Mouse (Mus musculus): ENCODE measurements at regions not wholly inside any gene's neighbourhood (a gene's known extent, or its start where the extent isn't known, plus 50 kb on each side); places are given as distances from the start of the nearest gene placed in this dataset.

DNA sequence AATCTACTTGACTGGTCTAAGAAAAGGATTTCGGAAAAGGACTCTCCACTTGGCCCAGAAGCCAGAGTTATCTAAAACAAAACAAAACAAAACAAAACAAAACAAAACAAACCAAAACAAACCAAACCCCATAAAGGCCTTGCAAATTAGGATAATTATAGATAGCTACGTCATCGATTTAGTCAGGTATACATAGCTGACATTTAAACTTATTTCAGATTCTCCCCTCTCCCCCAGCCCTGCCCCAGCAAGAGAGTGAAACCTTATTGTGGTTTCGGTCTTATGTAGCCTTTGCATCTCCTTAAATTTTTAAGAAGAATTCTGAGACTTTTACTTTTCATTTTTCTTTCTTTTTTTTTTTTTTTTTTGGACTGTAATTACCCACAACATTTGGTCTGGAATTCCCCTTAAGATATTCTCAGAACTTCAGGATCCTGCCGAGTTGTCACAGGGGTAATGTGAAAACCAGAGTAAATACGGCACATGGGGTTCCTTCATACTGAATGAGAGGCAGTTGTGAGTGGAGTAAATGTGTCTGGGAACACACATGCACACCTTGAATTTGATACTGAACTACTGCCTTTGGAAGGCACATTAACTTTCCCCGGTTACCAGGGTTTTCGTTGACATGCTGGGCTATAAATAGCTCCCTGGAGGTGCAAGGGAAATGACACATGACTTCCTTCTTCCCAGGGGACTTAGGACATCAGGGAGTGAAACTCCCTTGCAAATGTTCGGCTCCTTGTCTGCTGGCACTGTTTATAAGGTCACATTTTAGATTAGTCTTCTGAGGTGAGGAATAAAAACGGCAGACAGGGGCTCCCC lies 94.8 kb upstream of the Rap1b start:
- no peak for DNase-seq

DNA sequence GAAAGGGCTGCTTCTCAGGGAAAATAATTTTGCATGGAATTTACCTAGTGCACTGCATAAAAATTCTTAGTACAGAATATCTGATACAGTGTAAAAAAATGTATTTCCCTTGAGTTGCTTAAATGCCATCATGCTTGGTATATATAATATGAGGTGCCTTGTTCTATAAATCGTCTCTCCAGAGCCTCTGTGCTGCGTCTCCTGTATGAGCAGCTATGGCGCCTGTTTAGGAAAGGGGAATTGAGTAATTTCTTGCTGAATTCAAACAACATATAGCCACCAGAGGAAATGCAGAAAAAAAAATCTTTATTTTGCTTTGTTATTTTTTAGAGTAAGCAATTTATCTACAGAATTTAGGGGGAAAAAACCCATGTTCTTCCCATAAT lies 95.4 kb upstream of the Rap1b start:
- no peak for DNase-seq

DNA sequence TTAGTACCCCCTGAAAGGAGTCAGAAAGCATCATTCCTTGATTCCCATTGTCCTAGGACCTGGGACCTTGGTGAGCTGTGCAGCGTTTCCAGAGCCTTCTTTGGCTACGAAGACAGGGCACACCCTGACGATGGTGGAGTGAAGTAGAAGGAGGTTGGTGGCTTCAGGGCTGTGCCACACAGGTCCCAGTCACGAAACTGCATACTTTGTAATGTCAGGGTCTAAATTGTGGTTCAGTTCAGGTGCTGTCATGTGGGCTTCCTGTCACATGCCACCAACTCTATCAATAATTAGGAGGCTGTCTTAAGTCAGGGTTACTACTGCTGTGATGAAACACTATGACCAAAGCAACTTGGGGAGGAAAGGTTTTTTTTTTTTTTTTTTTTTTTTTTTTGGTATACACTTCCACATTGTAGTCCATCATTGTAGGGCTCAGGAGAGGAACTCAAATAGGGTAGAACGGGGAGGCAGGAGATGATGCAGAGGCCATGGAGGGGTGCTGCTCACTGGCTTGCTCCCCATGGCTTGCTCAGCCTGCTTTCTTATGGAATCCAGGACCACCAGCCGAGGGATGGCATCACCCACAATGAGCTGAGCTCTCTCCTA lies 98.0 kb upstream of the Rap1b start:
- DNase-seq: no peak

DNA sequence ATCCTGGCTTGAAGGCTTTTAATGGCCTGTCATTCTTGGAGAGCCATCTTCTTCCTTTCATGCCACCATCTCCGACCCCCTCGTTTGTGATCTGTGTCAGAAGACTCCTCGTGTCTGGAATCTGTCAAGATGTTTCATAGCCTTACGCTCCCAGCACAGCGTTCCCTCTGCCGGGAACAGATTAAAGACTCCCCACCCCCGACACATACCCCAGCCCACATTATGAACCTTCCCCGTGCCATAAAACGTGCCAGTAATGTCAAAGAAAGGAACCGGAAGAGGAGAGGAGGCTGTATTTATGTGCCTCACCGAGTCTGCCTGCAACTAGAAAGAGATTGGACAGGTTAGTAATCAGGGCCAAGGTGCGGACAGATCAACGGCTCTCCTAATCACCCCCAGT lies 101.4 kb upstream of the Rap1b start:
- DNase-seq: no peak

DNA sequence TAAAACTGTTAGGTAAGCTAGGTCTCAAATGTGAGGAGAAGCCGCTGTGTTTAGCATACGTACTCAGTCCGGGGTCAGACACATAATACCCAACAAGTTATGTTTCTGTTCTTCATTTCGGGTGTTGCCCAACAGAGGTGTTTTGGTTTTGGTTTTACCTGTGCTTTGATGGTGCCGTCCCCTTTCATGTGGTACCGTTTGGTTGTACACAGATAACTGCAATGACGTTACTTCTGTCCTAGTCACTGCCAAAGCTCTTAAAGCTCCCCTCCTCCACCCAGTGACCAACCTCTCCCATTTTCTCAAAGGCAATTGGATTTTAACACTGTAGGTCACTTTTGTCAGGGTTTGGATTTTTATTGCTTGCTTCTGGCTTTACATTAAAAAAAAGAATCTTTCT lies 102.1 kb upstream of the Rap1b start:
- no peak for DNase-seq

DNA sequence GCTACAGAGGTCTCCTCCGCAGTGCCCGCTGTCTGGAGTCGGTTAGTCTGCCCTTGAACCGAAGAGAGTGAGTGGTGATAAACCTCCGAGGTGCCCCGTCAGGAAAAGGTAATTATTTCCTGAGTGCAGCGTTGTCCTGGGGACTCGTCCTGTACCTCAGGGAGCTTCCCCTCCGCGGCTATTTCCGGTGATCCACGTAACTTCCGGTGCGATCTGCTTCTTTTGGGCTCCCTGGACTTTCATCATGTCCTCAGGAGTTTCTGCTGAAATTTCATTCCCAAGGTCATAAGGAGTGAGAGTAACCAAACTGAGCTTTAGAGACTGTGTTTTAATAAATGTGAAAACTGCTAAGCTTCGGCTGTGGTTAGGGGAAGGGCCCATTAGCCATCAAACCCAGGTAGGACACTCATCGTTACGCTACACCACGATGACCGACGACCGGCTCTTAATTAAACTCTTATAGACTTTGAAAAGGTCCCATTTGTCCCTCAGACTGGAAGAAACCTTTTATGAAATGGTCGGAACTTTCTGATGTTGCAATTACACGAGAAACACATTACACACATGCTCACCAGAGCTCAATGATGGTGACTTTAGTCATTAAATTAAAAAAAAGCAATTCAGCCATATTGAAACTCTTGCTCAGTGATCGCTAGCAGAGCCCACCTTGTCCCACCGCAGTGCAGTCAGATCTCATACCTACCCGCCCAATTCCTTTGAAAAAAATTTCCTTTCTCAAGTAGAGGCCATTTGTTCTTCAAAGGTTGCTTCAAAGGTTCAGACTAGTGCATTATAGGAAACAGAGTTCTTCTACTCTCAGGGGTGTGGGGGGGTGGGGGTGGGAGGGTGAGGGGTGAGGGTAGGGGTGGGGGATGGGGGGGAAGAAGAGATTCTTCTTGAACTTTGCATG lies 106.5 kb upstream of the Rap1b start:
- DNase-seq: no peak

DNA sequence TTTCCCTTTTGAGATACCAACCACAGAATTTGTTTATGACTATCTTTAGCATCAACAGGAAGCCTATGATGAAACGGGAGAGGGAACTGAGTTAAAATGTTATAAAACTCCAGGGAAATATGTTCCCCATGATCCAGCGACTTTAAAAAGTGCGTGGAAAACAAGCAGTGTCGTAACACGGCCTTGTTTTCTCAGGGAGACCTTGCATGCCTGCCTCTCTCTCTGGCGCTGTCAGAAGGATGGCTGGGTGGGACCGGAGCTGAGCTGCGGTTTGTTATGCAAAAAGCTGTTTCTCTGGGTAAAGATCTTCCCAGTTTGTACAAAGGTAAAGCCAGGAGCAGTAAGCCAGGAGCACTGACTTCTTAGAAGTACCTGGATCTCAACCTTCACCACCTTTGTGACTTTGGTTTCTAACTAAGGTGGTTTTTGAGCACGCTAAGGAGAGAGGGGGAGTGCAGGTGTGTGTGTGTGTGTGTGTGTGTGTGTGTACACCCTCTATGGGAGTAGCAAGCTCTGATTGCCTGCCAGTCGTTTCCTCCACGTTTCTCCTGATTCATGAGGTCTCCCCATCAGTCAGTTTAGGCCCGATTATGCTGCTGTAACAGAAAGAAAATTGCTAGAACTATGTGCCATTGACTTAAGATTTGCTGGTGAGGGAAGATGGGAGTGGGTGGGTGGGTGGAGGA lies 107.3 kb upstream of the Rap1b start:
- DNase-seq: no peak

DNA sequence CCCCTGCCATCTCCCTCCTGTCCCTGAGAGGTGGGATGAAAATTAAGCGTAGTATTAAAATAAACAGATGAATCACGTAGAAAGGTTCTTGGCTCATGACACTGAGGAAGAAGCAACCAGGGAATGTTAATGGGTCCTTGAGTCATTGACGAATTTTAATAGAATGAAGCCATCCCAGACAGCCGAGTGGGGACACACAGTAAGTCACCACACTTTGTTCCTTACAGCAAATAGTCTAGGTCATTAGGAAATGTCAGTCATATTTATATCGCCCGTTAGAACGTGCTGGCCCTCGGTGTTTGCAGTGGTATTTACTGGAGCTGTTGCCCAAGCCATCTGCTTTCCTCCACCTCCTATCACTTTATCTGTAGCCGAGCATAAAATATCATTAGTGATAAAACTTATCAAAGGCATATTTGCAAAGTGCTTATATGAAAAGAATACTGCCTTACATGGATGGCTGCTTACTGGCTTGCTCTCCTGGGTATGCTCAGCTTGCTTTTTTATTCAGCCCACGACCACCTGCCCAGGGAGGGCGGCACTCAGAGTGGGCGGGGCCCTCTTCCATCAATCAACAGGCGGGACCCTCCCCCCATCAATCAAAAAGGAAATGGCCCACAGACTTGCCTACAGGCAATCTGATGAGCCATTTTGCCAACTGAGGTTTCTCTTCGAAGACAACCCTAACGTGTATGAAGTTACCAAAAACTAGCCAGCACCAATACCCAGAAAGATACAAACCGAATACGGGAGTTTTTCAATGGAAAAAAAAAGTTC lies 110.5 kb upstream of the Rap1b start:
- DNase-seq: no peak

DNA sequence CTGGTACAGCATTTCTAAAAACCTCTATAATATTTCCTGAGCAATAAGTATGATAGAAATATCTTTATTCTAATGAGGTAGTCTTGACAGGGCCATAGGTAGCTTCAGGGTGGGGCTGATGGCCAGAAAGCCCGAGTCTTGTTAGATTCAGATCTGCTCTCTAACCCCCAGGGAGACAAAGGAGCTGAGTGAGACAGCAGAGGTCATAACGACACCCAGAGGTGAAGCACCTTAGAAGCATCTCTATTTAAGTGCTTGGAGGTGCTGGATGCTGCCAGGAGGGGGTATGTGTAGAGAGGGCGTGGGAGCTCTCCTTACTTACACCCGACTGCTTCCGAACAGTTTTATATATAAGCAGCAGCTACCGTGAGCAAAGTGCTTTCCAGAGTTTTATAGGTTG lies 128.9 kb upstream of the Rap1b start:
- no peak for DNase-seq

DNA sequence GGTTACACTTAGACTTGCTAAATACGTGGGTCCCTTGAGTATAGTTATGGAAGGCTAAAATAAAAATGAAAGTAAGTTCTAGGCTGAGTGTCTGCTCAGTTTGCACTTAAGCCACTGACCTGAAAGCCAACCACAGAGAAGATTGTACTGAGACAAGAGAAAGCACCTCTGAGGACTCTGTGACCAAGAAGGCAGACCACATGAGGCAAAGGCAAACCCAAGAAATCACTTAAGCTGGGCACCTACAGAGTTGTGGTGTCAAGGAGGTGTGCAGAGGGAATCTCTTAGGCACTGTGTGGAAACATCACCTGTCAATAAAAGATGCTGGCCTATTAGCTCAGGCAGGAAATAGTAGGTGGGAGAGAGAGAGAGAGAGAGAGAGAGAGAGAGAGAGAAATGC lies 129.6 kb upstream of the Rap1b start:
- no peak for DNase-seq

DNA sequence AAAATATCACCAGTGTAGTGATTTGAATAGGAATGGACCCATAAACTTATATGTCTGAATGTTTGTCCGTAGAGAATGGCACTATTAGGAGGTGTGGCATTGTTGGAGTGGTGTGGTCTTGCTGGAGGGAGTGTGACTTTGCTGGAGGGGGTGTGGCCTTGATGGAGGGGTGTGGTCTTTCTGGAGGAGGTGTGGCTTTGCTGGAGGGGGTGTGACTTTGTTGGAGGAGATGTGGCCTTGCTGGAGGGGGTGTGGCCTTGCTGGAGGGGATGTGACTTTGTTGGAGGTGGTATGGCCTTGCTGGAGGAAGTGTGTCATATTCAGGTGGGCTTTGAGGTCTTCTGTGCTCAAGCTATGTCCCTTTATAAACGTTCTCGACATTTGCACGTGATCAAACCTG lies 133.3 kb upstream of the Rap1b start:
- DNase-seq: no peak

DNA sequence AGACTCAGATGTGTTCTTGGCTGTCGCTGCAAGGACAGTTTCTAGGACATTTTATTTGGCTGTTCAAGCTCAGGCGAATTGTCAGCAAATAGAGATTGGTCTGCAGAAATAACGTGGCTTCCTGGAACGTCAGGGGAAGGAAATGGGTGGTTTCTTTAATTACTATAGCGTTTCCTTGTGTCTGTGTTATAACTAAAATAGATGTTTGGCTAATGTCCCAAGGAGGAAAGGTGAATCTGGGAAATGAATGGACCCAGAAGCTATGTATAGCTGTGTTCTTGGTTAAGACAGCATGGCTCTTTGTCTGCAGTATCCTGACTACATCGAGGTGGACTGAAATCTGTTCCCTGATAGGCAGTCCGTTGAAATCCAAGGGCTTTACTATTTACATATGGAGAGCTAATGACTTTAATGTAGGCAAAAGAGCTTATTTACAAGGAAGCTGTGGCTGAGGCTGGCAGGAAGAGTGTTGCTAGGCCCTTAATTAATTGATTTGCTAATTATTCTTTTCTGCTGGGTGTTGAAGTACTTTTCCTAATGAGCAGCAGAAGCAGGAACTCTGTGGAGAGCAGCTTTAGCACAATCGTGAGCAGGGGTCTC lies 136.9 kb upstream of the Rap1b start:
- no peak for DNase-seq

DNA sequence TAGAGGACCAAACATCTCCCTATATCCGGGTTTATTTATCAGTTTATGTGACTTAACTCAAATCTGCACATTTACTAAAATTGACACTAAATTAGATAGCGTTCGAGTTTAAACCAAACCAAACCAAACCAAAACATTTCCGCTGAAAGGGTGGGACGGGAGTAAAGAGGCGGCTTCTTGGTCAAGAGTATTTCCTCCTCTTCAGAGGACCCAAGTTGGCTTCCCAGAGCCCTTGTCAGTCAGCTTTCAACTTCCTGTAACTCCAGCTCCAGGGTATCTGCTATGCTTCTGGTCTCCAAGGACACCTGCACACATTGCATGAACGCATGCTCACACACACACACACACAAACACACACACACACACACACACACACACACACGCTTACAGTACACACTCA lies 137.4 kb upstream of the Rap1b start:
- no peak for DNase-seq

DNA sequence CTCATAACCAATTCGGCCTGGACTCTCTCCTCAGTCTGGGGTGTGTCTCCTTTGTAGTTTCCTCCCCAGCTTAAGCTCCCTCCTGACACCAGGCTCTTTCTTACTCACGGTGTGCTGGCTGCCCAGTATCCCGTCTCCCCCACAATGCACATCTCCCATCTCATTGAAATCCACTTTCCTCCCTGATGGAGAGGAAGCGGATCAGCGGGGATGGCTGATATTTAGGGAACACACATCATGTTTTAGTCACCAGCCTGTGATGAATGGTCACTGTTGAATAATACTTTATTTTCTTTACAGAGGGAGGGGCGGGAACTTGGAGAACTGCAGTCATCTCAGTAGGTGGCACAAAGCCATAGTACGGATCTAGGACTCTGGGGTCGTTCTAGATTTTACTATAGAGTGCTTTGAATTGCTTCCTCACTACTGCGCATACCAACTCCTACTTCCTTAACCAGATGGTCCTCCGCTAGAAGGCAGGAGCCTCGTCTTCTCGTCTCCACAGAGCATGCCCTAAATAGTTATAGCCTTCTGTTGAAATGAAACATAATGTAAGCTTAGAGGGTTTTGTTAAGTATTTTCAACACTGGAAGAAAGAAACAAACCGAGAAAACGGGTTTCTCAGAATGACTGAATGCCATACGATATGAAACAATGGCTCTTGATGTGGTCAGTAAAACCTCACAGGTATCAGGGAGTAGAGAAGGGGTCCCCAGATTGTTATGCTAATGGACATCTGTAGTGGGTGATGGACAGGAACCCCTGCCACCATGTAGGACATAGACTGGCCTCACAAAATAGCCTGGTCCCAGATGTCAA lies 139.2 kb upstream of the Rap1b start:
- no peak for DNase-seq

DNA sequence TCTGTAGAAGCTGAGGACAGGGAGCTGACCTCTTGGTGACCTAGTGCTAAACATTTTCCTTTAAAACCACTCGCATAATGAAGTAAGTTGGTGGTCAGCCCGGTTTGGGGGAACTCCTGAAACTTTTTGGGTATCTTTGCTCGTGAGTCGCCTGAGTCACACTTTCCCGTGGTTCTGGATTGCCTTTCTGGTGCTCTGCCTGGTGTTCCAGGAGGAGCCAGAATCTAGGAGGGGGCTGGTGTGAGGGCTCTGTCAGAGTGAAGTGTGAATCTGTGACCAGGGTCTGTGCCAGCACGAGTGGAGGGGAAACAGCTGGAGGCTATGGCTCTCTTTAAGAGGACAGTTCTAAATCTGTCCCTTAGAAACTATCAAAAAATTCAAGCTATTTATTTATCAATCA lies 141.8 kb upstream of the Rap1b start:
- DNase-seq: no peak

DNA sequence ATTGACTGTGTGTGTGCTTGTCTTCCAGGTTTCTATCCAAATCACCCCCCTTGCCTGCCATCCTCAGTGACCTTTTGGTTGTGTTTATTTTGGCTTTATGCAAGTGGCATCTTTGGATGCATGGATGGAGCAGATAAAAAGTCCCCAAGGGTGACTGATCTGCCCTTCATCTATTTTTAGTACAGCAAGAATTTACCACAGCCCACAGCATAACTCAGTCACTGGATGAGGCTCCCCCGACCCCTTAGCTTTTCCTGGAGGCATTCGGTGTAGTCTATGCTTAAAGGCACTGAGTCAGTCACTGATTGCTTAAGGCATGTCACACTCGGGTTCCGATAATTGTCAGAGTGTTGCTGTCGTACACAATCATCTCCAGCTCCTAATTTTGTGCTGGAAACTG lies 142.2 kb upstream of the Rap1b start:
- no peak for DNase-seq

DNA sequence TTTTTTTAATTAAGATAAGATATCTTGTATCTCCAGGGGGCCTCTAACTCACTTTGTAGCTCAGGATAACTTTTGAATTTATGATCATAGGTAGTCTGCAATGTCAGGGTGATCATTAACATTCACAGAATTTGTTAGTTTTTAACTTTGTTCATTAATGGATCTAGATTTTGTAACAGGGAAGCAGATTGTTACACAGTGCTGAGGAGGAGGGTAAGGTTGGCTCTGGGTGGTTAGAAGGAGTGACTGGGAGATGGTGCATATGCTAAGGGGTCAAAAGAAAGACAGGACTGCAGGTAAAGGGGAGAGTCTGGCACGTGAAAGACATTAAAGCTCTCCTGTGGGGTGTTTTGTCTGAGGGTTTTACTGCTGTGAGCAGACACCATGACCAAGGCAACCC lies 145.3 kb upstream of the Rap1b start:
- no peak for DNase-seq

DNA sequence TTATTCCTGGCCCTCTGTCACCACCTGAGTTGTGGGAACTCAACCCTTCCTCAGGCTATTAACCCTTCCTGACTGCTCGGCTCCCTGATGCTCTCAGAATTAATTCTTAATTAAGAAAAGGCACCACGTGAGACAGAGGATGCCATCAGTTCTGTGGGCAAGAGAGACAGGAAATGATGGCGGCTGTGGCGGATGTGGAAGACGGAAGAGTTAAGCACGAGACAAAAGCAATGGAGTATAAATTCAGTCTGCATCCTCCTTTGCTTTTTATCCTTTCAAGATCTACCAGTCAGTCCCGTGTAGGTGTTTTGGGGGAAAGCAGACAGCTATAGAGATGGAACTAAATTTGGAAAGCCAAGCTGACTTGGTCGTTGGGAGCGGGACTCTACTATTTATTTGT lies 146.5 kb upstream of the Rap1b start:
- DNase-seq: no peak

DNA sequence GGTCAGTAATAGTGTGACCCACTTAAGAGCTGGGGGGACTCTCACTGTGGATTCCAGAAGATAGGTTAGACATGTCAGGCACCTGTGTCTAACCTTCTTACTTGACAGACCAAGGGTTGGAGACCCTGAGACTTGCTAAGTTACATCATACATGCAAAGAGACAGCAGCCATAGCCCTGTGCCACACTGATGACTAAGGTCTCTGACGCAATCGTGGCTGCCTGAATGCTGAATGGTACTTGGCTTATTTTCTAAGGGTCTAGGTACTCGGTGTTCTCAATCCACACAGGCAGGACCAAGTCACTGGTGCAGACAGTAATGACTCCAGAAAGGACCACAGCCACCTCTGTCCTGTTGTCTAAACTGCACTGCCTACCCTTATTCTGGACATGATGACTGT lies 147.8 kb upstream of the Mdm1 start:
- DNase-seq: no peak

DNA sequence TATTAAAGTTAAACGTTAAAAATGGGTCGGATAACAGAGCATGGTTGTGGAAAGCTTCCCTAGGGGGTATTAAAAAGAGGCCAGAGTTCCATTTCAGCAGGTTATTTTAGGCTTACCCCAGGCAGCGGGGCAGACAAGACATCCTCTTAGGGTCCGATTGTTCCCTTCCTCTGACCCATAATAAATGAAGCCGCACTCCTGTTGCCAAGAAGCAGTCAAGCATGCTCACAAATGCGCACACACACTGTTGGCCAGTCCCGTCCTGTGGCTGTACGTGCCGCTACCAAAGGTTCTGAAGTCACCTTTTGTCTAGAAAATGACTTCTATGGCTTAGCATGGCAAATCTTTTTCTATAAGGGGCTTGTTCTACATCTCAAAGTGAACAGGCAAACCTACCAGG lies 146.8 kb upstream of the Mdm1 start:
- DNase-seq: no peak

DNA sequence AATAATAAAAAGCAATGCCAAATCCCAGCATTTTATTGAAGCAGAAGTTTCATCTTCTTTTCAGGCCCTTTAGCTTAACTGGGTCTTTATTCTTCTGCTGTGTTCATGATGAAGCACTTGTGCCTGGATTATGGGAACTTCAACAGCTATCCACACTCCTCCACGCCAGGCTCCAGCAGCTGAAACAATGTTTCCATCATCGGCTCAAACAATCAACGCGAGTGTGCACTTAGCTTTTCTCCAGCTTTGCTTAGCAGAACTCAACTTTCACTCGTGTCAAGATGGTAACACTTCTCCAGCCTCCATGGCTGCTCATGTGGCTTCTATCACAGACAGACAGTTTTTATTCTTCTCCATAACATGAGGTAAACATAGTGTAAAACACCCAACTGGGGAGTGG lies 143.8 kb upstream of the Mdm1 start:
- no peak for DNase-seq

All from cerebellum, adult 11 months (tissue).